Mouse (Mus musculus): ENCODE data around the gene Slit1. TPM values are rescaled to one million over a fixed set of nuclear protein-coding genes. Genes with fewer than 3 reads are reported as not detected.

Slit1 gene
- total RNA-seq, 2 experiments from 2014 or later = 95.2 to 96.3 TPM

GRCm38 (mm10) chr19:41690064-41690463 lies 53.4 kb downstream of the Slit1 start:
- DNase-seq (ENCODE audit: low spot score in 2 of 2) = no peak

GRCm38 (mm10) chr19:41688251-41688650 lies 55.2 kb downstream of the Slit1 start:
- peak; percentile 70 to 77 for DNase-seq (ENCODE audit: low spot score in 2 of 2)

GRCm38 (mm10) chr19:41687836-41688235 lies 55.6 kb downstream of the Slit1 start:
- no peak for DNase-seq (ENCODE audit: low spot score in 2 of 2)

GRCm38 (mm10) chr19:41686194-41686593 lies 57.3 kb downstream of the Slit1 start:
- no peak for DNase-seq (ENCODE audit: low spot score in 2 of 2)

- DNase-seq (ENCODE audit: low spot score in 2 of 2) = no peak
Measured at GRCm38 (mm10) chr19:41685453-41686086, 57.9 kb downstream of the Slit1 start.

GRCm38 (mm10) chr19:41684874-41685273 lies 58.6 kb downstream of the Slit1 start:
- DNase-seq (ENCODE audit: low spot score in 2 of 2) = no peak

GRCm38 (mm10) chr19:41683951-41684350 lies 59.5 kb downstream of the Slit1 start:
- DNase-seq (ENCODE audit: low spot score in 2 of 2) = no peak

GRCm38 (mm10) chr19:41680267-41680666 lies 63.2 kb downstream of the Slit1 start:
- no peak for DNase-seq (ENCODE audit: low spot score in 2 of 2)

GRCm38 (mm10) chr19:41679028-41679427 lies 64.4 kb downstream of the Slit1 start:
- no peak for DNase-seq (ENCODE audit: low spot score in 2 of 2)

GRCm38 (mm10) chr19:41677575-41677974 lies 65.9 kb downstream of the Slit1 start:
- no peak for DNase-seq (ENCODE audit: low spot score in 2 of 2)

GRCm38 (mm10) chr19:41675583-41675982 lies 67.9 kb downstream of the Slit1 start:
- DNase-seq (ENCODE audit: low spot score in 2 of 2) = no peak

GRCm38 (mm10) chr19:41674366-41674765 lies 69.1 kb downstream of the Slit1 start:
- DNase-seq (ENCODE audit: low spot score in 2 of 2) = no peak

GRCm38 (mm10) chr19:41672836-41673235 lies 70.6 kb downstream of the Slit1 start:
- no peak for DNase-seq (ENCODE audit: low spot score in 2 of 2)

- DNase-seq (ENCODE audit: low spot score in 2 of 2) = no peak
Measured at GRCm38 (mm10) chr19:41670931-41671330, 72.5 kb downstream of the Slit1 start.

- no peak for DNase-seq (ENCODE audit: low spot score in 2 of 2)
Measured at GRCm38 (mm10) chr19:41670473-41670872, 73.0 kb downstream of the Slit1 start.

GRCm38 (mm10) chr19:41669747-41670342 lies 73.6 kb downstream of the Slit1 start:
- no peak for DNase-seq (ENCODE audit: low spot score in 2 of 2)

GRCm38 (mm10) chr19:41667591-41667990 lies 75.9 kb downstream of the Slit1 start:
- no peak for DNase-seq (ENCODE audit: low spot score in 2 of 2)

- DNase-seq (ENCODE audit: low spot score in 2 of 2) = no peak
Measured at GRCm38 (mm10) chr19:41665941-41666340, 77.5 kb downstream of the Slit1 start.

GRCm38 (mm10) chr19:41663506-41664242 lies 79.8 kb downstream of the Slit1 start:
- no peak for DNase-seq (ENCODE audit: low spot score in 2 of 2)

- DNase-seq (ENCODE audit: low spot score in 2 of 2) = no peak
Measured at GRCm38 (mm10) chr19:41661466-41661865, 82.0 kb downstream of the Slit1 start.

GRCm38 (mm10) chr19:41660999-41661374 lies 82.5 kb downstream of the Slit1 start:
- DNase-seq (ENCODE audit: low spot score in 2 of 2) = peak in 1 of 2 experiments; percentile 30

GRCm38 (mm10) chr19:41660294-41660998 lies 83.0 kb downstream of the Slit1 start:
- peak; percentile 46 to 61 for DNase-seq (ENCODE audit: low spot score in 2 of 2)
